Mouse (Mus musculus): ENCODE data around the gene Lipm. TPM values are rescaled to one million over a fixed set of nuclear protein-coding genes. Genes with fewer than 3 reads are reported as not detected.

Lipm gene
- polyA plus RNA-seq, 1 experiment from 2014 or later: not detected

GRCm38 (mm10) chr19:34169121-34169520 lies 68.4 kb downstream of the Lipm start:
- Histone ChIP-seq H3K36me3 (no peaks in the 10 kb centered on the region), H3K9me3 (replicated peaks) (no peaks in the 10 kb centered on the region), H3K27ac (no peak overlapping the region), H3K27me3 (replicated peaks) (no peaks in the 10 kb centered on the region), H3K4me3 (no peak overlapping the region), H3K4me2 (no peak overlapping the region), H3K9ac (no peak overlapping the region), H3K4me1 (no peaks in the 10 kb centered on the region)
- no peak for ATAC-seq

- Histone ChIP-seq H3K4me1 (no peaks in the 10 kb centered on the region), H3K36me3 (no peaks in the 10 kb centered on the region), H3K27me3 (replicated peaks) (no peaks in the 10 kb centered on the region), H3K9ac (no peak overlapping the region), H3K4me2 (no peak overlapping the region), H3K27ac (no peak overlapping the region), H3K9me3 (replicated peaks) (no peaks in the 10 kb centered on the region), H3K4me3 (no peak overlapping the region)
- 40% methylated on average over 3 of the region's 3 CpGs for WGBS (ENCODE audit: insufficient replicate concordance)
- ATAC-seq: no peak
Measured at GRCm38 (mm10) chr19:34171167-34171566, 70.4 kb downstream of the Lipm start.

Small RNA genes lying within 50 kb of the gene (microRNA-seq; reads per million reads assigned to microRNA genes)
- gene Gm23334: not detected

Other genes with a start within 250 kb of the Lipm start
- gene Lipf, start 139.7 kb upstream of the Lipm start, polyA plus RNA-seq (2016; fragmentation: Nextera tagmentation; extraction: Ambion mirVana): not detected in 2 replicates
- gene Lipk, start 92.6 kb upstream of the Lipm start, polyA plus RNA-seq (2016; fragmentation: Nextera tagmentation; extraction: Ambion mirVana): not detected in 2 replicates
- not detected in 2 replicates for gene Lipn, start 33.6 kb upstream of the Lipm start, polyA plus RNA-seq (2016; fragmentation: Nextera tagmentation; extraction: Ambion mirVana)
- gene Ankrd22, start 65.1 kb downstream of the Lipm start, polyA plus RNA-seq (2016; fragmentation: Nextera tagmentation; extraction: Ambion mirVana): 0.13 TPM in 1 of 2 replicates, not detected in the other
- gene Stambpl1, start 91.3 kb downstream of the Lipm start, polyA plus RNA-seq (2016; fragmentation: Nextera tagmentation; extraction: Ambion mirVana): 2.3 and 3.0 TPM in 2 replicates
- 26.4 and 31.0 TPM in 2 replicates for gene Acta2, start 154.7 kb downstream of the Lipm start, polyA plus RNA-seq (2016; fragmentation: Nextera tagmentation; extraction: Ambion mirVana)
- gene Fas, start 189.7 kb downstream of the Lipm start, polyA plus RNA-seq (2016; fragmentation: Nextera tagmentation; extraction: Ambion mirVana): 0.74 and 1.4 TPM in 2 replicates

All from liver, embryonic 12.5 days (tissue).